Mouse (Mus musculus) right cerebral cortex, adult 2 months (tissue): ENCODE results near the gene Slc24a3.

Source experiments
- DNase-seq, 2 experiments: peaks; one replicate each; pipeline ENCODE4 v3.0.0; 2021 to 2022; ENCODE audit warnings: low spot score in 2 of 2

The Slc24a3 gene

GRCm38 (mm10) chr2:145167664-145168360 lies at the start of gene Slc24a3:
TSS of gene Slc24a3 (plus strand) at chr2:145167754.
- DNase-seq, result peak; percentile 75 to 83

GRCm38 (mm10) chr2:145117762-145118161 lies 49.8 kb upstream of the Slc24a3 start:
- DNase-seq, result peak; percentile 7 to 9

- no peak for DNase-seq
Observed at GRCm38 (mm10) chr2:145127747-145128146, 39.8 kb upstream of the Slc24a3 start.

- DNase-seq, result no peak
Observed at GRCm38 (mm10) chr2:145136625-145137291, 30.8 kb upstream of the Slc24a3 start.

GRCm38 (mm10) chr2:145150407-145150806 lies 17.1 kb upstream of the Slc24a3 start:
- no peak for DNase-seq

GRCm38 (mm10) chr2:145150821-145151220 lies 16.7 kb upstream of the Slc24a3 start:
- DNase-seq, result no peak

GRCm38 (mm10) chr2:145152281-145152680 lies 15.3 kb upstream of the Slc24a3 start:
- DNase-seq, result no peak

- DNase-seq, result peak in 1 of 2 experiments; percentile 39
Observed at GRCm38 (mm10) chr2:145158972-145159371, 8.6 kb upstream of the Slc24a3 start.

- peak; percentile 89 to 91 for DNase-seq
Observed at GRCm38 (mm10) chr2:145161046-145161700, 6.4 kb upstream of the Slc24a3 start.

GRCm38 (mm10) chr2:145164086-145164485 lies 3.5 kb upstream of the Slc24a3 start:
- no peak for DNase-seq

- DNase-seq, result no peak
Observed at GRCm38 (mm10) chr2:145164562-145164961, 3.0 kb upstream of the Slc24a3 start.

GRCm38 (mm10) chr2:145165076-145165475 lies 2.5 kb upstream of the Slc24a3 start:
- DNase-seq, result no peak

- no peak for DNase-seq
Observed at GRCm38 (mm10) chr2:145165854-145166253, 1.7 kb upstream of the Slc24a3 start.

- DNase-seq, result peak; percentile 54 to 60
Observed at GRCm38 (mm10) chr2:145167051-145167663, 397 bp upstream of the Slc24a3 start.

- peak; percentile 32 to 39 for DNase-seq
Observed at GRCm38 (mm10) chr2:145168405-145168971, 934 bp downstream of the Slc24a3 start.

- peak; percentile 30 to 44 for DNase-seq
Observed at GRCm38 (mm10) chr2:145172978-145173655, 5.6 kb downstream of the Slc24a3 start.

GRCm38 (mm10) chr2:145175036-145175435 lies 7.5 kb downstream of the Slc24a3 start:
- DNase-seq, result no peak

GRCm38 (mm10) chr2:145182410-145182809 lies 14.9 kb downstream of the Slc24a3 start:
- DNase-seq, result no peak

- DNase-seq, result no peak
Observed at GRCm38 (mm10) chr2:145188828-145189227, 21.3 kb downstream of the Slc24a3 start.

- DNase-seq, result peak; percentile 40 to 51
Observed at GRCm38 (mm10) chr2:145196043-145196442, 28.5 kb downstream of the Slc24a3 start.

- no peak for DNase-seq
Observed at GRCm38 (mm10) chr2:145196501-145197042, 29.0 kb downstream of the Slc24a3 start.
